Mouse (Mus musculus) G1E (cell line): ENCODE results near the gene Srp68. TPM values are rescaled to one million over a fixed set of nuclear protein-coding genes. Genes with fewer than 3 reads are reported as not detected.
"Not testable (repeated sequence)": the region's sequence is repeated elsewhere in the genome, so short reads cannot be mapped to it uniquely, and the experiment has no call there.

Experiments
- ATAC-seq: 2 replicates; pipeline ENCODE4 v1.8.0; 2016; ENCODE audit warnings: mild to moderate bottlenecking; ENCODE audit not compliant: insufficient number of reproducible peaks, poor library complexity, low FRiP score, severe bottlenecking; ENCODE audit errors: extremely low read depth
- DNase-seq: peaks from one replicate; pipeline ENCODE4 v3.0.0; 2012; ENCODE audit warnings: low spot score
- H3K27me3 ChIP-seq: 2 replicates; pipeline ENCODE4 v1.6.1; 2012; ENCODE audit warnings: mild to moderate bottlenecking, low read length, inconsistent platforms; ENCODE audit not compliant: insufficient read depth
- H3K36me3 ChIP-seq: replicated peaks from 2 replicates; pipeline ENCODE3; 2012; ENCODE audit warnings: mild to moderate bottlenecking, inconsistent platforms
- H3K4me1 ChIP-seq: 2 replicates; pipeline ENCODE4 v1.6.1; 2012; ENCODE audit warnings: low read depth, low read length, inconsistent platforms, mixed read lengths; ENCODE audit not compliant: insufficient read depth
- H3K4me3 ChIP-seq: 2 replicates; pipeline ENCODE4 v1.5.1; 2012; ENCODE audit warnings: low read depth, mild to moderate bottlenecking, inconsistent platforms, low read length, moderate library complexity, mixed read lengths
- H3K9me3 ChIP-seq: replicated peaks from 2 replicates; pipeline ENCODE4 v1.6.1; 2012; ENCODE audit warnings: inconsistent platforms
- CTCF ChIP-seq: IDR thresholded peaks from 2 replicates; pipeline ENCODE4 v1.5.1; 2012; ENCODE audit warnings: low read depth, low read length, inconsistent platforms, mixed read lengths
- GATA1 ChIP-seq: IDR thresholded peaks from 2 replicates; pipeline ENCODE4 v1.6.1; 2012; ENCODE audit warnings: borderline replicate concordance, low read length, inconsistent platforms, mixed read lengths
- GATA2 ChIP-seq: IDR thresholded peaks from 2 replicates; pipeline ENCODE4 v1.6.1; 2012; ENCODE audit warnings: low read depth, low read length, inconsistent platforms, borderline replicate concordance
- POLR2AphosphoS5 ChIP-seq: IDR thresholded peaks from 2 replicates; pipeline ENCODE4 v1.6.1; 2012; ENCODE audit warnings: low read depth, low read length, inconsistent platforms; ENCODE audit not compliant: insufficient replicate concordance
- TAL1 ChIP-seq: conservative IDR thresholded peaks from 2 replicates; pipeline ENCODE4 v1.6.1; 2012; ENCODE audit warnings: low read depth, low read length, inconsistent platforms, mixed read lengths
- polyA plus RNA-seq: library from polyadenylated mRNA; stranded (reverse); fragments of >175 nt; gene quantifications from 2 replicates; pipeline ENCODE4 v1.2.3, GENCODE M21; 2012
- total RNA-seq, 2 experiments: library from RNA; stranded (forward) in 1 of 2; stranded (reverse) in 1 of 2; fragments of 200-1000 nt in 1 of 2; fragments of >200 nt in 1 of 2; fragmentation: Nextera tagmentation in 1 of 2; gene quantifications; 2 replicates each; pipeline ENCODE4 v1.2.3; 2014 to 2017

Gene Srp68
- total and polyA plus RNA-seq, 3 experiments, result 35.1 to 79.1 (median 49.3) TPM

- TF ChIP-seq GATA1 (no peak), TAL1 (no peak), POLR2AphosphoS5 (no peak), CTCF (no peak), GATA2 (no peak)
Measured at GRCm38 (mm10) chr11:116285770-116286191, 11.8 kb upstream of the Srp68 start.

GRCm38 (mm10) chr11:116283982-116284381 is 10.0 kb upstream of the Srp68 start:
- Histone ChIP-seq H3K27me3 (peaks cover 24% of the 10 kb centered on the region; the same call in 1 of the 2 replicates), H3K36me3 (peaks cover 25% of the 10 kb centered on the region), H3K9me3 (peaks cover 16% of the 10 kb centered on the region), H3K4me1 (peaks cover 10% of the 10 kb centered on the region), H3K4me3 (no peak overlapping the region)
- TF ChIP-seq GATA1 (no peak), TAL1 (no peak), POLR2AphosphoS5 (no peak), CTCF (no peak), GATA2 (no peak)
- no peak for ATAC-seq
- DNase-seq, result no peak

More at GRCm38 (mm10) chr11:116285770-116286191, 11.8 kb upstream of the Srp68 start:
- H3K27me3 ChIP-seq, result peaks cover 21% of the 10 kb centered on the region; the same call in 1 of the 2 replicates
- no peak overlapping the region for H3K4me3 ChIP-seq
- peaks cover 16% of the 10 kb centered on the region for H3K9me3 ChIP-seq
- peaks cover 10% of the 10 kb centered on the region for H3K4me1 ChIP-seq
- DNase-seq, result no peak
- H3K36me3 ChIP-seq, result peaks cover 43% of the 10 kb centered on the region
- ATAC-seq, result no peak

- Histone ChIP-seq H3K9me3 (peaks cover 16% of the 10 kb centered on the region), H3K4me1 (peaks cover 6% of the 10 kb centered on the region), H3K36me3 (peaks cover 15% of the 10 kb centered on the region), H3K27me3 (peaks cover 24% of the 10 kb centered on the region; the same call in 1 of the 2 replicates), H3K4me3 (0 out of 2 replicates have a peak overlapping the region, but pooled peaks have one; percentile 14)
- ATAC-seq (no peak), DNase-seq (no peak)
- TF ChIP-seq GATA1 (no peak), CTCF (no peak), GATA2 (no peak), TAL1 (no peak)
Measured at GRCm38 (mm10) chr11:116282912-116283521, 9.0 kb upstream of the Srp68 start.

- peaks cover 9% of the 10 kb centered on the region for H3K36me3 ChIP-seq
- DNase-seq, result no peak
- no peak for ATAC-seq
- no peaks in the 10 kb centered on the region for H3K4me1 ChIP-seq
- no peak overlapping the region for H3K4me3 ChIP-seq
- H3K27me3 ChIP-seq, result peaks cover 24% of the 10 kb centered on the region; the same call in 1 of the 2 replicates
- no peak for TF ChIP-seq GATA2
- no peak for TF ChIP-seq TAL1
- TF ChIP-seq POLR2AphosphoS5, result no peak
- H3K9me3 ChIP-seq, result peaks cover 16% of the 10 kb centered on the region
Measured at GRCm38 (mm10) chr11:116282089-116282488, 8.1 kb upstream of the Srp68 start.

- TF ChIP-seq POLR2AphosphoS5 (no peak), CTCF (no peak), GATA2 (no peak), GATA1 (no peak), TAL1 (no peak)
- Histone ChIP-seq H3K27me3 (peaks cover 24% of the 10 kb centered on the region; the same call in 1 of the 2 replicates), H3K9me3 (peaks cover 16% of the 10 kb centered on the region), H3K4me1 (no peaks in the 10 kb centered on the region), H3K36me3 (peaks cover 9% of the 10 kb centered on the region), H3K4me3 (no peak overlapping the region)
- DNase-seq (no peak), ATAC-seq (no peak)
Measured at GRCm38 (mm10) chr11:116281671-116282070, 7.7 kb upstream of the Srp68 start.

- TF ChIP-seq GATA1 (no peak), POLR2AphosphoS5 (no peak), GATA2 (no peak), CTCF (no peak), TAL1 (no peak)
- H3K4me1 ChIP-seq, result no peaks in the 10 kb centered on the region
- H3K4me3 ChIP-seq, result no peak within 1 kb of the TSS
- peaks cover 24% of the 10 kb centered on the region; the same call in 1 of the 2 replicates for H3K27me3 ChIP-seq
- DNase-seq, result no peak
- H3K36me3 ChIP-seq, result peaks cover 8% of the 10 kb centered on the region
- ATAC-seq, result no peak
- peaks cover 16% of the 10 kb centered on the region for H3K9me3 ChIP-seq
Measured at GRCm38 (mm10) chr11:116280751-116281663, 7.0 kb upstream of the Srp68 start, which contains the start of gene Galr2. Galr2 (plus strand) TSS chr11:116280939.

- H3K4me1 ChIP-seq, result peaks cover 17% of the 10 kb centered on the region
- not testable (repeated sequence) for H3K4me3 ChIP-seq, DNase-seq, ATAC-seq, H3K9me3 ChIP-seq
- peaks cover 14% of the 10 kb centered on the region; the same call in 1 of the 2 replicates for H3K27me3 ChIP-seq
- peaks cover 13% of the 10 kb centered on the region for H3K36me3 ChIP-seq
Measured at GRCm38 (mm10) chr11:116277184-116277583, 3.2 kb upstream of the Srp68 start.
